Mouse (Mus musculus): Measurements from ENCODE around the gene Irf3.

DNA sequence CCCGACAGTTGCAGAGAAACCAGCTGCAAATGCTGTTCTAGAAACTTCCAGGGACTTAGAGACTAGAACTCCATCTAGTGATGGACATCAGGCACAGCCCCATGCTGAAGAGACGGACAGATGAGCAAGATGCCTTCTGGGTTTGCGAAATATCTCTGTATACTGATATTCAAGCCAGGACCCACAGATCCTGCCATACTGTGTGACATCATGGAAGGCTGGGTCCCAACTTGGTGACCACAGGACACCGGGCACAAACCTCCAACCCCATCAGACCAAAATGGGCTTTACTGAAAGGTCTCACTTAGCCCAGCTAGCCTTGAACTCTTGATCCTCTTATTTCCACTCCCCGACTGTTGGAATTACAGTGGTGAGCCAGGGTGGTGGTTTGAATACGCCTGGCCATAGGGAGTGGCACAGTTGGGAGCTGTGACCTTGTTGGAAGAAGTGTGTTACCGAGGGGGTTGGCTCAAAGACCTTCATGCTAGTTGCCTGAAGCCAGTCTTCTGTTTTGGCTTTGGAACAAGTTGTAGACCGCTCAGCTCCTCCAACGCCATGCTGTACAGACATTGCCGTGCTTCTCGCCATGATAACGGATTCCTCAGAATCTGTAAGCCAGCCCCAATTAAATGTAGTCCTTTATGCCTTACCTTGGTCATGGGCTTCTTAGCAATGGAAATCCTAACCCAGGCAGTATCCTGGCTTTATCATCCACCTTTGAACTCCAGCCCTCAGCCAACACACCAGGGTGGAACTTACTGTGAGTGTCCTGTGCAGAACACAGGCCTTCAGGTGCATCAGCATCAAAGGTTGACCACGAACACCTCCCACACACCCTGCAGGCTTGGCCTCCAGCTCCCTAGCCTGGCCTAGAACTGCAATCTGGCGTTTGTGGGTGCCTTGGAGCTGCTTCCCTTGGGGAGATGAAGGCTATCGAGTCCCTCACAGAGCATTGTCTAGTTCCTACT, 27.1 kb downstream of the Irf3 start:
- TF ChIP-seq EP300 (IDR thresholded peaks at IDR 0.05; ENCODE audit: insufficient read depth, low read depth, low read length) (no peak), POLR2A (IDR thresholded peaks at IDR 0.05; ENCODE audit: insufficient read depth, low read length) (no peak), CTCF (IDR thresholded peaks at IDR 0.05; ENCODE audit: low read depth, low read length) (no peak)
